Mouse (Mus musculus) heart, embryonic 13.5 days (tissue): ENCODE results near the gene Smdt1. TPM values are rescaled to one million over a fixed set of nuclear protein-coding genes. Genes with fewer than 3 reads are reported as not detected.
A peak's percentile ranks its signal among the peaks of the same experiment; 100 is the strongest.

Source experiments
- ATAC-seq: fragments of 200-750 bp; cut with Nextera tagmentation; 2 replicates; pipeline ENCODE4 v1.8.0; 2017; ENCODE audit warnings: moderate TSS enrichment; ENCODE audit not compliant: insufficient number of reproducible peaks, low FRiP score, low TSS enrichment; ENCODE audit errors: extremely low read depth
- H3K27ac ChIP-seq: fragments of 300-500 bp; sonication (generic); replicated peaks from 2 replicates; pipeline ENCODE4 v1.5.1; 2015; ENCODE audit warnings: moderate library complexity, mild to moderate bottlenecking, inconsistent platforms
- H3K27me3 ChIP-seq: fragments of 300-500 bp; sonication (generic); replicated peaks from 2 replicates; pipeline ENCODE4 v1.6.1; 2015; ENCODE audit warnings: mild to moderate bottlenecking, inconsistent platforms
- H3K36me3 ChIP-seq: fragments of 300-500 bp; sonication (generic); 2 replicates; pipeline ENCODE4 v1.6.1; 2015; ENCODE audit warnings: mild to moderate bottlenecking, inconsistent platforms
- H3K4me1 ChIP-seq: fragments of 300-500 bp; sonication (generic); 2 replicates; pipeline ENCODE4 v1.6.1; 2015; ENCODE audit warnings: inconsistent platforms
- H3K4me2 ChIP-seq: fragments of 300-500 bp; sonication (generic); 2 replicates; pipeline ENCODE4 v1.6.1; 2015; ENCODE audit warnings: inconsistent platforms, mild to moderate bottlenecking, moderate library complexity
- H3K4me3 ChIP-seq: fragments of 300-500 bp; sonication (generic); 2 replicates; pipeline ENCODE4 v1.5.1; 2015; ENCODE audit warnings: moderate library complexity, mild to moderate bottlenecking, inconsistent platforms
- H3K9ac ChIP-seq: fragments of 300-500 bp; sonication (generic); 2 replicates; pipeline ENCODE4 v1.6.1; 2015; ENCODE audit warnings: inconsistent platforms, mild to moderate bottlenecking, moderate library complexity
- H3K9me3 ChIP-seq: fragments of 300-500 bp; sonication (generic); 2 replicates; pipeline ENCODE4 v1.6.1; 2016; ENCODE audit warnings: inconsistent platforms
- whole genome bisulfite sequencing: fragments of 180-500 bp; shearing (Covaris S2); methylation state at CpG from one replicate; pipeline ENCODE4 v1.1.7; 2015; ENCODE audit warnings: mixed read lengths; 5-methylcytosine and 5-hydroxymethylcytosine counted together
- polyA plus RNA-seq: library from polyadenylated mRNA; unstranded; fragments of >200 nt; fragmentation: Nextera tagmentation; extraction: Ambion mirVana; gene quantifications from 2 replicates; pipeline ENCODE4 v1.2.1, GENCODE M21; 2015

The Smdt1 gene
- polyA plus RNA-seq, 1 experiment from 2014 or later: 334 TPM

DNA sequence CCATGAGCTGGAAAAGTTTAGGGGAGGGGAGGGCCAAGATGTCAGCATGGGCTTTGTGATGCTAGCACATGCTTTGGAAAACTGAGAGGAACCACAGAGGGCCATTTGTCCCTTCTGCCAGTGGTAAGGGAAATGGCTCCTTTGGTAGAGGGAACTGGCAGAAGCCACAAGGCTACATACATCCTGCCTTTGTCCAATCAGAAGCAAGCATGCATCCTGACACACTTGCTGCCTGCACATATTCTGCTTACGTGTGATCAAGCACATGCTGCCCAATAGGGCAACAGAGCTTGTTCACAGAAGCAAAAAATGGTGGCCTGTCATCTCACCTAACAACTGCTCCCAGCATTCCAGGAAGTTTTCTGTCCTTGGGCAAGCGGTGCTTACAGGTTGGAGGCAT, 13.4 kb upstream of the Smdt1 start:
- no peak for ATAC-seq
- Histone ChIP-seq H3K4me2 (no peak overlapping the region), H3K9ac (no peak overlapping the region), H3K36me3 (peaks cover 17% of the 10 kb centered on the region), H3K27ac (no peak overlapping the region), H3K9me3 (no peaks in the 10 kb centered on the region), H3K27me3 (no peaks in the 10 kb centered on the region), H3K4me1 (no peaks in the 10 kb centered on the region), H3K4me3 (no peak overlapping the region)
- 70% methylated on average over 2 of the region's 2 CpGs for WGBS

DNA sequence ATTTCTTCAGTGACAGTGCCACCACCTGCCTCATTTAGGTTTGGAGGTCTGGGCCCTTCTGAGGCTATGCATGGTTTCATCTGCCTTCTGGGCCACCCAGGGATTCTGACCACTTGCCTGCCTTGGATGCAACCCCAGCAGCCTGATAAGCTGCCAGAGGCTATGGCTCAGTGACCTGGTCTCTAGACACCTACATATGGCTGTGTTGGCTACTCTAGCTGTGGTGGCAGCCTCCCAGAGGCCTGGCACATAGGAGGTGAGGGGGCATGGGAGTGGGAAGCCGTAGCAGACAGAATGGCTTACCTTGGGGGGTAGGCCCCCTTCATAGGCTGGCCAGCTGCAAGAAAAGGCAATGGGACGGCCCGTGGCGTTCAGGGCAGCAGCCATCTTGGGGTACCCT, 3.6 kb upstream of the Smdt1 start:
- no peak overlapping the region for H3K9ac ChIP-seq
- no peak overlapping the region for H3K4me2 ChIP-seq
- no peaks in the 10 kb centered on the region for H3K9me3 ChIP-seq
- no peaks in the 10 kb centered on the region for H3K27me3 ChIP-seq
- no peak for ATAC-seq
- 94% methylated on average over 4 of the region's 4 CpGs for WGBS
- no peak overlapping the region for H3K4me3 ChIP-seq
- no peak overlapping the region for H3K27ac ChIP-seq
- peaks cover 24% of the 10 kb centered on the region for H3K4me1 ChIP-seq
- peaks cover 63% of the 10 kb centered on the region for H3K36me3 ChIP-seq

DNA sequence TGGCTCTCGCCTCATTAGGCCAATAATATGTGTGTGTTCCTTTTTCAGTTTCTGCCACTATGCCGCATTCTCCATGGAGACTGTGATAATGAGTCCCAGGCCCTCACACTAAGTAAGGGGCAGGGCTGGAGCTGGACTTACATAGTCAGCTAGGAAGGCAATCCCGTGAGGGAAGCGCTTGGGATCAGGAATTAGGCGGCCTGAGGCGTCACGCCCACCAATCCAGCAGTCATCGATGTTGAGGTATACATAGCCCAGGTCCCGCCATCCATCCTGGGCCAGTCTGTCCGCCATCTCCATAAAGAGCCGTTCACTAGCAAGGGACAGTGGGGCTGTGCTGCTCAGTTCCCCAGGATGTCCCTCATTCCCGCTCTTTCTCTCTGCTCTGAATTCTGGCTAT, 2.1 kb upstream of the Smdt1 start:
- ATAC-seq: no peak
- Histone ChIP-seq H3K4me2 (peak overlapping the region; percentile 93), H3K27ac (no peak overlapping the region), H3K36me3 (peaks cover 49% of the 10 kb centered on the region), H3K9me3 (no peaks in the 10 kb centered on the region), H3K4me3 (peak overlapping the region; percentile 63; the same call in 1 of the 2 replicates), H3K27me3 (no peaks in the 10 kb centered on the region), H3K9ac (peak overlapping the region; percentile 80; the same call in 1 of the 2 replicates), H3K4me1 (peaks cover 38% of the 10 kb centered on the region)
- WGBS: 84% methylated on average over 12 of the region's 12 CpGs

DNA sequence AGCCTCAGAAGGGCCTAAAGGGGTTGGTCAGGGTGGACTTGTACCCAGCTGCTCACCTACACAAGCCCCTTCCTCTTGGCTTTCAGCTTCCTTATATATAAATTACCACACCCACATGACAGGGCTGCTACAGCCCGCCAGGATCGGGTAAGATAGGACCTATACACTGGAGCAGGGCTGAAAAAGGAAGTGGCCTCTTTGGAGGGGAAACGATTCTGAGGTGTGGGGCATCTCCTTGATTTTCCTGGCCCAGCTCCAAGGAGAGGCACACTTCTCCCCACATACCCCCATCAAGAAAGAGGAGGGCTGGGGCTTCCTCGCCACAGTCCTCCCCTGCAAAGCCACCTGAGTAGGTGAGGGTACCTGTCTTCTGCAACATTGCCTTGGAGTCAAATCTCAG, 884 bp upstream of the Smdt1 start:
- 14% methylated on average over 4 of the region's 4 CpGs for WGBS
- Histone ChIP-seq H3K27ac (peak overlapping the region; percentile 66), H3K9me3 (no peaks in the 10 kb centered on the region), H3K27me3 (no peaks in the 10 kb centered on the region), H3K36me3 (peaks cover 38% of the 10 kb centered on the region), H3K4me2 (peak overlapping the region; percentile 93), H3K4me3 (peak overlapping the region; percentile 63), H3K9ac (peak overlapping the region; percentile 80), H3K4me1 (peaks cover 48% of the 10 kb centered on the region)
- ATAC-seq: no peak

DNA sequence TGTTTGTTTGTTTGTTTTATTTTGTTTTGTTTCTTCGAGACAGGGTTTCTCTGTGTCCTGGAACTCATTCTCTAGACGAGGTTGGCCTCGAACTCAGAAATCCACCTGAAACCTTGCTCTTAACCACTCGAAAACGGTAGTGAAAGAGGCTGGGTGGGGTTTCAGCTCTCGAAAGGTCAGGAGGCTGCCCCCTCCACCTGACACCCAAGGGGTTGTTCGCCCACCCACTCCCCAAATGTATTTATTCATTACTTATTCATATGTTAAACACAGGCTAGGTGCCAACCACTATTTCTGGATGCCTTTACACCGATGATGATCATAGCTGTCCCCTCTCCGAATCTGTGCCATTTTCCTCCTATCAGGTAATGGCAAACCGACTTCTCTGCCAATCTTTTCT, 391 bp downstream of the Smdt1 start:
- 55% methylated on average over 10 of the region's 10 CpGs for WGBS
- peaks cover 33% of the 10 kb centered on the region for H3K36me3 ChIP-seq
- ATAC-seq: no peak
- H3K4me3 ChIP-seq: peak overlapping the region; percentile 63
- no peaks in the 10 kb centered on the region for H3K9me3 ChIP-seq
- H3K4me2 ChIP-seq: peak overlapping the region; percentile 93
- H3K9ac ChIP-seq: peak overlapping the region; percentile 80
- H3K4me1 ChIP-seq: peaks cover 48% of the 10 kb centered on the region
- H3K27me3 ChIP-seq: no peaks in the 10 kb centered on the region
- peak overlapping the region; percentile 89 for H3K27ac ChIP-seq

DNA sequence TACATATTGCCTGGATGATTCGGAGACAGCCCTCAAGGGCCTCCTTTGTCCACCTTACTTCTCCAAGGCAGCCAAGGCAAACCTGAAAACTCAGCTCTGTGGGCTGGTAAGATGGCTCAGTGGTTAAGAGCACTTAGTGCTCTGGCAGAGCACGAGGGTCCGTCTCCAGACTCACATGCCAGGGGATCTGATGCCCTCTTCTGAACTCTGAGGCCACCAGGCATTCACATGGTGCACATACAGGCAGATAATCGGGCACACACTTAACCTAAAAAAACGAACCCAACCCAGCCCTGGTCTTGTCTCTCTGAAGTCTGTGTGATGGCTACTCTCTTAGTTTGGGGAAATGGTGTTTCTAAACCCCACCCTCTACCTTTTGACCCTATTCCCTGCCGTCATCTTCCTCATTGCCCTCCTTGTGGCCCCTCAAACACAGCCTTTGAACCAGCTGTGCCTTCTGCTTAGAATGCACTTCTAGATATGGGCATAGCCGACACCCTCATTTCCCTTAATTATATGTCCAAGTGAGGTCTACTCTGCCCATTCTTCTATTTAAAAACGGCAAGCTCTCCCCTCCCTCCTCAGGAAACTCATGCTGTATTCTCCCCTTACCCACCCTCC, 985 bp downstream of the Smdt1 start:
- Histone ChIP-seq H3K27me3 (no peaks in the 10 kb centered on the region), H3K4me2 (peak overlapping the region; percentile 93), H3K4me1 (peaks cover 48% of the 10 kb centered on the region), H3K36me3 (peaks cover 27% of the 10 kb centered on the region), H3K4me3 (peak overlapping the region; percentile 63; the same call in 1 of the 2 replicates), H3K9me3 (no peaks in the 10 kb centered on the region), H3K27ac (peak overlapping the region; percentile 89), H3K9ac (peak overlapping the region; percentile 87; the same call in 1 of the 2 replicates)
- ATAC-seq: no peak
- WGBS: 65% methylated on average over 8 of the region's 8 CpGs

DNA sequence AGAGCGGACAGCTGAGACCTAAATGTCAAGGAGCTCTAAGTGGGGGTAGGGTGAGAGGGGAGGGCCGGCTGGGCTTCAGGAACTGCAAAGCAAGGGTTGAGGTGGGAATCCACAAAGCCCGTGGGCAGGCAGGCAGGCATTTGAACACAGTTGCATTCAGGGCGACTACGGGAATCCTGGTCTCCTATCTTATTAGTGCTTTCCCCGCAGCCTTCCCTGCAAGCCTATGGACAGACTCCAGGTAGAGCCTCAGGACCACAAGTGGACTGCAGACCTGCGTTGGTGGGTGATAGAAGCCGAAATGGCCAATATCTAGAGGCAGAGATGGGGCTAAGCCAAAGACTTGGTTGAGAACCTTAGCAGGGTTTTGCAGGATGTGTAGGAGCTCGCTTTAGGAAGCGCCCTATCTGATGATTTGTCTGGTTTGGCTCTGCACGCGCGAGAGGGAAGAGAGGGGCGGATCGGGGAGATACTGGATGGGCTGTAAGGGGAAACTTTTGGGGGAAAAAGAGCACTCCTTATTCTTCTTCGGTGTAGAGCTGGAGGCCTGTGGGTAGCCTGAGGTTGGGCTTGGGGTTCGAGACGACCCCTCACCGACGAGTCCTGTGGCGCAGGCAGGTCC, 1.8 kb downstream of the Smdt1 start:
- WGBS: 26% methylated on average over 21 of the region's 21 CpGs
- Histone ChIP-seq H3K4me2 (peak overlapping the region; percentile 93), H3K4me1 (peaks cover 52% of the 10 kb centered on the region), H3K9ac (peak overlapping the region; percentile 87), H3K9me3 (no peaks in the 10 kb centered on the region), H3K27ac (peak overlapping the region; percentile 89), H3K36me3 (peaks cover 19% of the 10 kb centered on the region), H3K27me3 (no peaks in the 10 kb centered on the region), H3K4me3 (peak overlapping the region; percentile 53)
- ATAC-seq: no peak

DNA sequence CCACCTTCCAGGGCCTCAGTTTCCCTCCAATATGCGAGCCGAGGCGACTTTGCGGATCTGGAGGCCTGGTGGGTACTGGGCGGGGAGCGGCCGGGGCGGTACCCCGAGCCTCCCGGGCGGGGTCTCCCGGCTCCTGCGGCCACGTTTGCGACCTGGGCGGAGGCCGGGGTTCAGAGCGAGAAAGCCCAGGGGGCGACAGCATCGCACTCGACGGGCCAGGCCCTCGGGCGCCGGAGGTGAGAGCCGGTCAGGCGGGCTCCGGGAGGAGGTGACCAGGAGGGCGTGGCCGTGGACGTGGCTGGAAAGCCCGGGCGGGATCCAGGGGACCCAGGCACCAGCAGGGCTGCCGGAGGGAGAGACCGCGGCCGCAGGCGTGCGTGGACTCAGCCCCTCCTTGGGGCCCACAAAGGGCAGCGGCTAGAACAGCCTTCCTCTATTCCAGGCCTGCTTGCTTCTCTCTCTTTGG, 2.3 kb downstream of the Smdt1 start:
- H3K27me3 ChIP-seq: no peaks in the 10 kb centered on the region
- H3K27ac ChIP-seq: peak overlapping the region; percentile 89
- WGBS: under 1% methylated on average over 39 of the region's 40 CpGs
- peak overlapping the region; percentile 53 for H3K4me3 ChIP-seq
- peak overlapping the region; percentile 93 for H3K4me2 ChIP-seq
- H3K9me3 ChIP-seq: no peaks in the 10 kb centered on the region
- peak; percentile 43 for ATAC-seq
- H3K4me1 ChIP-seq: peaks cover 52% of the 10 kb centered on the region
- H3K36me3 ChIP-seq: peaks cover 13% of the 10 kb centered on the region
- H3K9ac ChIP-seq: peak overlapping the region; percentile 87

DNA sequence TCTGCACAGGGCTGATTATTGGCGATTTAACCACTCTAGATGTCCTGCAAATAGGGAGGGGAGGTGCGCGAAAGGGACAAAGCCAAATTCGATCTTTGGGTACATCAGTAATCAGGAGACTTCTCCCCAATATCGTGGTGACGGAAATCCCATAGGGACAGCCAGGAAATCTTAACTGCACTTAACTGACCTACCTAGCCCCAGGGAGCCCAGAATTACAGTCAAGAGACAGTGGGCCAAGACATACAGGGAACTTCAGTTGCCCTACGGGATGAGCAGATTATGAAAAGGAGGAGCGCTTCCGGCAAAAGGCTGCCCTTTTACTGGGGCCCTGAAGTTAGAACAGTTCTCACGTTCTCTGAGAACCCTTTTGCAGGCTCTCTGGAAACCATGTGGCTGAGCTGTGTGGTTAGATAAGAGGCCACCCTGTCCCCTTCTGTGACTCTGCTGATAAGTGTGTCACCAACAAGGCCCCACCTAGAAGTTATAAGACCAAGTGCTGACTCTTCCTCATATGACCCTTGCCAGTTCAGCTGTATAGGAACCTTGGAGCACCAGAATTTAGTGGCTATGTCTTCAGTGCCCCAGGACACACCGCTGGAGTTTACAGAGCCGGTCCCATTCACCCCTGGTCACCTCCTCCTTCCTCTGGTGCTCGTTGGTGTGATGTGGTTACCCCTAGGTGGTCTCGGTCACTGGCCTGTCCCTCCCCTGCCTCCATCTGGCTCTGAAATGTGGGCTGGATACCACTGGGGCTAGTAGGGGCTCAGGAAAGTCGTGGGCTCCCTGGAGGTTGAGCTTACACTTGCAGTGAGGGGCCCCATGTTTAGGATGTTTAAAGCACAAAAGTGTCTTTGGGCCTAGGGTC, 3.1 kb downstream of the Smdt1 start:
- H3K9ac ChIP-seq: peak overlapping the region; percentile 87
- no peaks in the 10 kb centered on the region for H3K9me3 ChIP-seq
- H3K4me2 ChIP-seq: peak overlapping the region; percentile 93
- H3K4me3 ChIP-seq: peak overlapping the region; percentile 53
- 29% methylated on average over 15 of the region's 15 CpGs for WGBS
- peaks cover 5% of the 10 kb centered on the region; the same call in 1 of the 2 replicates for H3K36me3 ChIP-seq
- no peaks in the 10 kb centered on the region for H3K27me3 ChIP-seq
- ATAC-seq: peak; percentile 7; the same call in 1 of the 2 replicates
- H3K4me1 ChIP-seq: peaks cover 56% of the 10 kb centered on the region
- peak overlapping the region; percentile 89 for H3K27ac ChIP-seq

DNA sequence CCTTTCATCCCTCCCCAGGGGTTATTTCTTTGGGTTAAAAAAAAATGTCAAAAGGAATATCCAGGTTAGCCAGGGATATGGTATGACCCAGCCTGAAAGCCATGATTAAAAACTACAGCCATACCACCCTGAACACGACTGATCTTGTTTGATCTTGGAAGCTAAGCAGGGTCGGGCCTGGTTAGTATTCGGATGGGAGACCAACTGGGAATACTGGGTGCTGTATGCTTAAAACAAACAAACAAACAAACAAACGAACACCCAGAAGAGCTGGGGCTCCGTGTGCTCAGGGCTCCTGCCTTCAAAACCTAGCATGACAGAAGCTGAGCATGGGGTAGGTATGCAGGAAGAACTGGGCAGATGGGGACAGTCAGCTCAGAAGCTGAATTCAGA, 3.8 kb downstream of the Smdt1 start:
- no peaks in the 10 kb centered on the region for H3K27me3 ChIP-seq
- H3K4me2 ChIP-seq: peak overlapping the region; percentile 93
- peaks cover 8% of the 10 kb centered on the region; the same call in 1 of the 2 replicates for H3K36me3 ChIP-seq
- no peak for ATAC-seq
- no peaks in the 10 kb centered on the region for H3K9me3 ChIP-seq
- peak overlapping the region; percentile 87 for H3K9ac ChIP-seq
- peak overlapping the region; percentile 89 for H3K27ac ChIP-seq
- H3K4me3 ChIP-seq: peak overlapping the region; percentile 53
- H3K4me1 ChIP-seq: peaks cover 56% of the 10 kb centered on the region
- WGBS: 70% methylated on average over 5 of the region's 5 CpGs
